Mouse (Mus musculus) MEL-GATA-1-ER (cell line): ENCODE results near the gene Smlr1.

Experiments used
- DNase-seq: peaks from one replicate; pipeline ENCODE4 v3.0.0-alpha.2; 2012; ENCODE audit warnings: low read depth; ENCODE audit errors: extremely low read depth

Gene Smlr1

GRCm38 (mm10) chr10:25499323-25500071, 36.6 kb downstream of the Smlr1 start:
- no peak for DNase-seq

- peak; percentile 20 for DNase-seq
These were observed 47.6 kb downstream of the Smlr1 start for GRCm38 (mm10) chr10:25488456-25488855.

- no peak for DNase-seq
These were observed 53.3 kb downstream of the Smlr1 start for GRCm38 (mm10) chr10:25482791-25483190.

GRCm38 (mm10) chr10:25479716-25480115, 56.4 kb downstream of the Smlr1 start:
- DNase-seq = no peak
